Mouse (Mus musculus) left cerebral cortex, adult 2 months (tissue): ENCODE results near the gene Cdc14b. TPM values are rescaled to one million over a fixed set of nuclear protein-coding genes. Genes with fewer than 3 reads are reported as not detected.

Experiments
- DNase-seq, 2 experiments: peaks; one replicate each; pipeline ENCODE4 v3.0.0; 2021 to 2022; ENCODE audit warnings: low spot score in 2 of 2, mixed read lengths in 1 of 2; ENCODE audit errors: extremely low spot score in 1 of 2
- H3K27ac ChIP-seq: fragments of 200-600 bp; 2 replicates; pipeline ENCODE4 v1.8.1; 2022
- H3K4me3 ChIP-seq: fragments of 200-600 bp; 2 replicates; pipeline ENCODE4 v1.8.1; 2022
- CTCF ChIP-seq: fragments of 200-600 bp; IDR thresholded peaks from 2 replicates; pipeline ENCODE4 v1.8.1; 2022; ENCODE audit warnings: antibody characterized with exemption, mild to moderate bottlenecking, moderate library complexity
- intact Hi-C: fragments of 180-260 bp; cut with DNase I; formaldehyde crosslinking; loops from one replicate; pipeline ENCODE4 v1.15.1; 2025
- long read RNA-seq, 2 experiments: library from polyadenylated mRNA; stranded (forward); transcript quantifications; one replicate each; pipeline ENCODE4 v2.0.0; 2021; ENCODE audit warnings: borderline mapping rate in 2 of 2
- total RNA-seq, 2 experiments: library from RNA; stranded (reverse); gene quantifications; 2 replicates each; pipeline ENCODE4 v1.2.3; 2021

Cdc14b gene
- 10 to 100 TPM; 15.3 to 19.0 TPM for total RNA-seq
- long read RNA-seq, experiment 1, partial matches to known transcripts, result 0 of 2 reads
- long read RNA-seq, experiment 1, other reads (novel, unspliced or antisense), result 2 of 2 reads
- long read RNA-seq, experiment 2, partial matches to known transcripts, result 0 of 1 reads
- long read RNA-seq, experiment 2, other reads (novel, unspliced or antisense), result 1 of 1 reads

- Histone ChIP-seq H3K4me3 (peak within 1 kb of the TSS; percentile 73), H3K27ac (no peak within 1 kb of the TSS)
- no peak for TF ChIP-seq CTCF
- intact Hi-C loops, result no loop called here
- peak; percentile 72 to 79 for DNase-seq
These were observed at the start of gene Cdc14b for GRCm38 (mm10) chr13:64274879-64275753. Gene Cdc14b (minus strand): TSS chr13:64275290.

GRCm38 (mm10) chr13:64322561-64323281 lies 47.6 kb upstream of the Cdc14b start:
- no peak for TF ChIP-seq CTCF
- no peak for DNase-seq
- H3K27ac ChIP-seq, result no peak overlapping the region
- intact Hi-C loops, result no loop called here
- no peak overlapping the region for H3K4me3 ChIP-seq

- intact Hi-C loops, result no loop called here
- DNase-seq, result no peak
- Histone ChIP-seq H3K4me3 (no peak overlapping the region), H3K27ac (no peak overlapping the region)
- no peak for TF ChIP-seq CTCF
These were observed 45.2 kb upstream of the Cdc14b start for GRCm38 (mm10) chr13:64320334-64320733.

GRCm38 (mm10) chr13:64319782-64320181 lies 44.7 kb upstream of the Cdc14b start:
- Histone ChIP-seq H3K27ac (no peak overlapping the region), H3K4me3 (no peak overlapping the region)
- no peak for DNase-seq
- intact Hi-C loops, result loop anchor here (5.0 to 10.0 kb wide), 3 partner anchors 585 to 955 kb away; partner anchors contain the start of genes Cntnap3 and Zfp369
- peak; percentile 10; the same call in 1 of the 2 replicates for TF ChIP-seq CTCF

- no peak for DNase-seq
- no peak overlapping the region for H3K27ac ChIP-seq
- no peak overlapping the region for H3K4me3 ChIP-seq
- intact Hi-C loops, result loop anchor here (5.0 to 10.0 kb wide), 3 partner anchors 586 to 956 kb away; partner anchors contain the start of genes Cntnap3 and Zfp369
- TF ChIP-seq CTCF, result no peak
These were observed 43.3 kb upstream of the Cdc14b start for GRCm38 (mm10) chr13:64318355-64318754.

DNA sequence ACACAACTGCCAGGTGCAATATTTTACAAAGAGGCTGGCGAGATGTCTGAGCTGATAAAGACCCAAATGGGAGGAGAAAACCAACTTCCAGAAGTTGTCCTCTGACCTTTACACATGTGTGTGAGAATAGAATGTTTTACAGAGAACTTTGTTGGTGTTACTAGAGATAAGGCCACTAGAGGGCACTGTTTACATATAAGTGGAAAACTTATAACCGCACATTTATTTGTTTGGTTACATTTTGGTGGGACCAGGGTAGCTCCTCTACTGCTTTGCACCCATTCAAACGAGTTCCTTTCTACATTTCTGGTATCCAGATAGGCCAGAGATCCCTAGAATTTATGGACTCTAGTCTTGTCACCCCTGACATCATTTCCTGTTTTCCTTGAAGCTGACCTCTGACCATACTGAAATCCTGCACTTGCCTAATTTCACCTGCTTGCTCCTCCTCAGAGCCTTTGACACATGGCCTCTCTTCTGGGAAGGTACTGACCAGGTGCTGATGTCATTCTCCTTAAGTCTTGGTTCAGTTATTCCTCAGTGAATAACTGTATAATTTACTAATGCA lies 40.5 kb upstream of the Cdc14b start:
- peak; percentile 82 for TF ChIP-seq CTCF
- Histone ChIP-seq H3K27ac (no peak overlapping the region), H3K4me3 (no peak overlapping the region)
- intact Hi-C loops, result loop anchor here (1.0 to 10.0 kb wide), 6 partner anchors 55 to 959 kb away; partner anchors contain the start of genes Cdk20, Cntnap3, Ctsl and Zfp369
- DNase-seq, result no peak

DNA sequence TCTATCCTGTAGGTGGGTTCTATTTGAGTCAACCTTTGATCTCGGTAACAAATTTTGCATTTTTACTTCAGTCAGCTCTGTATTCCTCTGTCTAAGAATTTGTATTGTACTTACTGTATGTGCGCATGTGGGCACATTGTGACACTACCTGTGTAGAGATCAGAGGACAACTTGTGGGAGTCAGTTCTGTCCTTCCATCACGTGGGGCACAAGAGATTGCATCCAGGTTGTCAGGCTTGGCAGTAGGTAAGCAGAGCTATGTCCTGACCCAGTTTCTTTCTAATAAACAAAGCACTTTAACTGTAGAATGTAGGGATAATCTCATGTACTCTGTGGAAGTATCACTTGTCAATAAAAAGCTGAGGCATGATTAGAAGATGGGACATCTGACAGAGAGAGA lies 39.0 kb upstream of the Cdc14b start:
- Histone ChIP-seq H3K4me3 (no peak overlapping the region), H3K27ac (no peak overlapping the region)
- DNase-seq, result no peak
- TF ChIP-seq CTCF, result no peak
- intact Hi-C loops, result loop anchor here (2.0 to 10.0 kb wide), 4 partner anchors 57 to 961 kb away; partner anchors contain the start of genes Cntnap3, Ctsl, Mfsd14b and Zfp369

- Histone ChIP-seq H3K27ac (peak overlapping the region; percentile 74), H3K4me3 (peak overlapping the region; percentile 60)
- intact Hi-C loops, result loop anchor here (1.0 to 10.0 kb wide), 4 partner anchors 31 to 962 kb away; partner anchors contain the start of genes Cntnap3, Mfsd14b and Zfp369
- no peak for TF ChIP-seq CTCF
- no peak for DNase-seq
These were observed 37.8 kb upstream of the Cdc14b start for GRCm38 (mm10) chr13:64312916-64313289.

GRCm38 (mm10) chr13:64312024-64312915 lies 37.2 kb upstream of the Cdc14b start, which contains the start of gene Aaed1:
Gene Aaed1 (minus strand): TSS chr13:64312710.
- DNase-seq, result peak; percentile 87 to 90
- peak; percentile 63 for TF ChIP-seq CTCF
- H3K4me3 ChIP-seq, result peak within 1 kb of the TSS; percentile 60
- intact Hi-C loops, result loop anchor here (1.0 to 10.0 kb wide), 4 partner anchors 32 to 963 kb away; partner anchors contain the start of genes Cntnap3, Mfsd14b and Zfp369
- H3K27ac ChIP-seq, result peak within 1 kb of the TSS; percentile 94

GRCm38 (mm10) chr13:64311266-64311665 lies 36.2 kb upstream of the Cdc14b start:
- intact Hi-C loops, result loop anchor here (5.0 to 10.0 kb wide), 3 partner anchors 594 to 964 kb away; partner anchors contain the start of genes Cntnap3, Mfsd14b and Zfp369
- Histone ChIP-seq H3K4me3 (peak overlapping the region; percentile 60), H3K27ac (no peak overlapping the region)
- TF ChIP-seq CTCF, result no peak
- no peak for DNase-seq
